Mouse (Mus musculus): ENCODE results near the gene Prmt8. TPM values are rescaled to one million over a fixed set of nuclear protein-coding genes. Genes with fewer than 3 reads are reported as not detected.

The Prmt8 gene
- polyA plus RNA-seq, 1 experiment from 2014 or later, result 35.2 TPM

- Histone ChIP-seq H3K4me3 (ENCODE audit: low read length) (no peak overlapping the region), H3K9me3 (ENCODE audit: control insufficient read depth, low read length) (no peaks in the 10 kb centered on the region), H3K36me3 (ENCODE audit: control insufficient read depth, insufficient read depth, low read length) (no peaks in the 10 kb centered on the region), H3K27me3 (replicated peaks; ENCODE audit: control insufficient read depth, insufficient read depth, low read length) (no peaks in the 10 kb centered on the region), H3K9ac (ENCODE audit: low read depth, low read length) (no peak overlapping the region), H3K4me1 (ENCODE audit: control insufficient read depth, insufficient read depth, low read depth, low read length) (peaks cover 13% of the 10 kb centered on the region), H3K27ac (ENCODE audit: low read depth, low read length) (no peak overlapping the region), H3K4me2 (ENCODE audit: low read length) (no peak overlapping the region)
- no peak for ATAC-seq
- WGBS, result 46% methylated on average over 5 of the region's 5 CpGs
These were observed 53.8 kb downstream of the Prmt8 start for GRCm38 (mm10) chr6:127715428-127715827.

- no peaks in the 10 kb centered on the region for H3K36me3 ChIP-seq (ENCODE audit: control insufficient read depth, insufficient read depth, low read length)
- peaks cover 10% of the 10 kb centered on the region for H3K4me1 ChIP-seq (ENCODE audit: control insufficient read depth, insufficient read depth, low read depth, low read length)
- no peaks in the 10 kb centered on the region for H3K9me3 ChIP-seq (ENCODE audit: control insufficient read depth, low read length)
- H3K9ac ChIP-seq (ENCODE audit: low read depth, low read length), result no peak overlapping the region
- no peak overlapping the region for H3K27ac ChIP-seq (ENCODE audit: low read depth, low read length)
- WGBS, result 51% methylated on average over 5 of the region's 5 CpGs
- H3K27me3 ChIP-seq (replicated peaks; ENCODE audit: control insufficient read depth, insufficient read depth, low read length), result no peaks in the 10 kb centered on the region
- no peak for ATAC-seq
- H3K4me3 ChIP-seq (ENCODE audit: low read length), result no peak overlapping the region
- H3K4me2 ChIP-seq (ENCODE audit: low read length), result no peak overlapping the region
These were observed 54.4 kb downstream of the Prmt8 start for GRCm38 (mm10) chr6:127714906-127715305.

- H3K4me1 ChIP-seq (ENCODE audit: control insufficient read depth, insufficient read depth, low read depth, low read length), result no peaks in the 10 kb centered on the region; the same call in 1 of the 2 replicates
- no peak overlapping the region for H3K4me3 ChIP-seq (ENCODE audit: low read length)
- no peaks in the 10 kb centered on the region for H3K9me3 ChIP-seq (ENCODE audit: control insufficient read depth, low read length)
- no peak overlapping the region for H3K27ac ChIP-seq (ENCODE audit: low read depth, low read length)
- 63% methylated on average over 1 of the region's 1 CpGs for WGBS
- H3K9ac ChIP-seq (ENCODE audit: low read depth, low read length), result no peak overlapping the region
- H3K36me3 ChIP-seq (ENCODE audit: control insufficient read depth, insufficient read depth, low read length), result no peaks in the 10 kb centered on the region
- no peak overlapping the region for H3K4me2 ChIP-seq (ENCODE audit: low read length)
- peak; percentile 53 for ATAC-seq
- no peaks in the 10 kb centered on the region for H3K27me3 ChIP-seq (replicated peaks; ENCODE audit: control insufficient read depth, insufficient read depth, low read length)
These were observed 61.0 kb downstream of the Prmt8 start for GRCm38 (mm10) chr6:127708218-127708628.

DNA sequence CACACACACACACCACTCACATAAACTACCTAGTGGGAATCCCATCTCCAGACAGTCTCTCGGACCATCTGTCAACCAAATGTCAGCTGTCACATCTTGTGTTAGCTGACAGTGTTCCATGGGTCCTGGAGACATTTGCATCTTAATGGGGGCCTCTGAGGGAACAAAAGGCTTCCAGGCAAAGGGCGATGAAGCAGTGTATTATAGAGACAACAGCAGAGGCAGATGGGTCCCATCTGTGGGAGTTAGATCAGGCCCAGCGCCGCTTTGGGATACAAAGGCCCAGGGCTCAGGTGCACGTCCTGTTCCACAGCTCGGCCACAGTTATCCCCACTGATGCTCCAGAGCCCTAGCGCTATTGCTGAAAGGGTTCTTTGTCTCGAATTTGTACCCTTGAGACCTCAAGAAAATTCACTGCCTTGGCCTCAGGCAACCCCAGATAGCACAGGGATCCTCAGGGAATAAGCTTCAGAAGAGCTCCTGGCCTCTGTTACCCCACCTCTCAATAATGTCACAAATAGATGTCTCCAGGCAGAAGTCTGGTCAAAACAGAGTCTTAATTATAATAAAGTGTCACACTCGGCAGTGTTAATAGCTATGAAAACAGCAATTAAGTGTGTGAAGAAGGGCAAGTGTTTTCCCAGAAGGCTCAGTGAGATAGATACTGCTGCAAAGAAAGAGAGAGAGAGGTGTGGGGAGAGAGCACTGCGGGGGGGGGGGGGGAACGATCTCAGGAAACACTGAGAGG lies 68.1 kb downstream of the Prmt8 start:
- peak overlapping the region; percentile 24; the same call in 1 of the 2 replicates for H3K9ac ChIP-seq (ENCODE audit: low read depth, low read length)

GRCm38 (mm10) chr6:127693681-127694080 lies 75.6 kb downstream of the Prmt8 start:
- Histone ChIP-seq H3K27me3 (replicated peaks; ENCODE audit: control insufficient read depth, insufficient read depth, low read length) (no peaks in the 10 kb centered on the region), H3K36me3 (ENCODE audit: control insufficient read depth, insufficient read depth, low read length) (no peaks in the 10 kb centered on the region), H3K4me2 (ENCODE audit: low read length) (no peak overlapping the region), H3K9me3 (ENCODE audit: control insufficient read depth, low read length) (no peaks in the 10 kb centered on the region), H3K9ac (ENCODE audit: low read depth, low read length) (no peak overlapping the region), H3K4me1 (ENCODE audit: control insufficient read depth, insufficient read depth, low read depth, low read length) (no peaks in the 10 kb centered on the region), H3K4me3 (ENCODE audit: low read length) (no peak overlapping the region), H3K27ac (ENCODE audit: low read depth, low read length) (no peak overlapping the region)
- ATAC-seq, result no peak
- WGBS, result 90% methylated on average over 7 of the region's 7 CpGs

More for the DNA sequence above, 68.1 kb downstream of the Prmt8 start:
- Histone ChIP-seq H3K4me3 (ENCODE audit: low read length) (no peak overlapping the region), H3K9me3 (ENCODE audit: control insufficient read depth, low read length) (no peaks in the 10 kb centered on the region), H3K27me3 (replicated peaks; ENCODE audit: control insufficient read depth, insufficient read depth, low read length) (no peaks in the 10 kb centered on the region), H3K27ac (ENCODE audit: low read depth, low read length) (peak overlapping the region; percentile 55; the same call in 1 of the 2 replicates), H3K4me1 (ENCODE audit: control insufficient read depth, insufficient read depth, low read depth, low read length) (peaks cover 8% of the 10 kb centered on the region), H3K4me2 (ENCODE audit: low read length) (no peak overlapping the region), H3K36me3 (ENCODE audit: control insufficient read depth, insufficient read depth, low read length) (no peaks in the 10 kb centered on the region)
- 10% methylated on average over 9 of the region's 11 CpGs for WGBS
- ATAC-seq, result peak; percentile 84

DNA sequence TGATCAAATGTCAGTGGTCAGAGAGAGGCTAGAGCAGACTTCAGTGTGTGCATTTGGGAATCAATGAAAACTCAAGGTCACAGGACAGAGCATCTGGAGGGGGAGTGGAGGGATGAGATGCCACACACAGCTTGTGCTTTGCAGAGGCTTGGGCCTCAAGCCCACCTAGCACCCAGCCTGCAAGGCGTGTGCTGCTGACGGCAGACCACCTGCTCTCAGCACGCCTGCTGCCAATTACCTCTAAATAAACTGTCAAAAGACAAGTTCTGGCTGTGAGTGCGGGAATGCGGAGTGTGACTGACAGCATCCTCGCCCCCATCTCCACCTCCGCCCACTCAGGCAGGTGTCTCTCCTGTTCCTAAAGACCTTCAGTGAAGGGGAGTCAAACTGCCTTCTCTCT lies 77.0 kb downstream of the Prmt8 start:
- no peak overlapping the region for H3K9ac ChIP-seq (ENCODE audit: low read depth, low read length)
- no peaks in the 10 kb centered on the region for H3K9me3 ChIP-seq (ENCODE audit: control insufficient read depth, low read length)

DNA sequence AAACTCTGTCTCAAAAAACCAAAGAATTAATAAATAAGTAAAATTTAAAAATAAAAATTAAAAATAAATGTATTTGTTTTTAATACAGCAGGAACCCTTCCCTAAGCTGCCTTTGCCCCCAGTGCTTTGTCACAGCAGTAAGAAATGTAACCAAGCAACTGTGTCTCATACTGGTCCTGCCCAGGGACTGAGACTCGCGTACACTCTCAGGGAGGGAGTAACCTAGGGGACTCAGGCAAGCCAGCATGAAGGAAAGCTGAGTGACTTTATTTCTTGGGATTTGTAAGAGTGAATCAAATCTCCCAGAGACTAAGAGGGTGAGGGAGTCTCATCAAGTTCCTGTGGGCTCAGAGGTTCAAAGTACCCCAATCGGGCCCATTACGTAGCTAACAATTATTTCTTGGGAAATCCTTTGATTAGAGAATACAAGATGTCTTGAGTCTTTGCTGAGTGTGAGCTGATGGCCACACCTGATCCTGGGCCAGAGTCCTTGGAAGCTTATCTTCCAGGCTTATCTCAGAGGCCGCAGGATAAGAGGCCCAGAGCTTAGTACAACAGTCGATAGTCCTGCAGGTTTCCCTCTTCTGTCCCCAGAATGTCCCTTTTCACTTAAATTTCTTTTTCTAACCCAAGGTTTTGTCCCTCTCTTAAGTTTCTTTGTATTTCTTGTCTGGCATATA lies 82.0 kb downstream of the Prmt8 start:
- H3K27ac ChIP-seq (ENCODE audit: low read depth, low read length), result no peak overlapping the region
- H3K9me3 ChIP-seq (ENCODE audit: control insufficient read depth, low read length), result no peaks in the 10 kb centered on the region
- WGBS, result 93% methylated on average over 6 of the region's 6 CpGs
- no peak overlapping the region for H3K4me3 ChIP-seq (ENCODE audit: low read length)
- ATAC-seq, result no peak
- no peak overlapping the region for H3K9ac ChIP-seq (ENCODE audit: low read depth, low read length)
- peaks cover 6% of the 10 kb centered on the region for H3K4me1 ChIP-seq (ENCODE audit: control insufficient read depth, insufficient read depth, low read depth, low read length)
- H3K36me3 ChIP-seq (ENCODE audit: control insufficient read depth, insufficient read depth, low read length), result no peaks in the 10 kb centered on the region
- H3K27me3 ChIP-seq (replicated peaks; ENCODE audit: control insufficient read depth, insufficient read depth, low read length), result no peaks in the 10 kb centered on the region
- no peak overlapping the region for H3K4me2 ChIP-seq (ENCODE audit: low read length)

More for the DNA sequence above, 77.0 kb downstream of the Prmt8 start:
- H3K4me3 ChIP-seq (ENCODE audit: low read length), result no peak overlapping the region
- no peaks in the 10 kb centered on the region for H3K27me3 ChIP-seq (replicated peaks; ENCODE audit: control insufficient read depth, insufficient read depth, low read length)
- H3K4me2 ChIP-seq (ENCODE audit: low read length), result no peak overlapping the region
- no peak overlapping the region for H3K27ac ChIP-seq (ENCODE audit: low read depth, low read length)
- no peak for ATAC-seq
- H3K36me3 ChIP-seq (ENCODE audit: control insufficient read depth, insufficient read depth, low read length), result no peaks in the 10 kb centered on the region
- no peaks in the 10 kb centered on the region for H3K4me1 ChIP-seq (ENCODE audit: control insufficient read depth, insufficient read depth, low read depth, low read length)
- WGBS, result 67% methylated on average over 7 of the region's 7 CpGs

DNA sequence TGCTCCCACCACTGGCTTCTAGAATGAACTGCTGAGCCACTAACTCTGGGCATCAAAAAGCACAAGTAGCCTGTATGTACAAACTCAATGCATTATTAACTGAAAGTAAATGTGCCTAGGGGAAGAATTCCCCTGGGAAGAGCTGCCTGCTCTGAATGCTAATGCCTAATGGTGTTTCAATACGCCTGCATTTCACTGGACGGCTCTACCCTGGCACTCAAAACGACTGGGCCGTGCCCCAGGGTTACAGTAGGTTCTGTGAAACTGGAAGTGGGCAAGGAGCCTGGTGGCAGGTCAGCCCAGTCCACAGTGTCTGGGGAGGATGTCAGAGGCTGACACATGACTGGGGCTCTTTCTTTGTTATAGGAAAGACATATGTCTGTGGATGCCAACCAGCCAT lies 84.3 kb downstream of the Prmt8 start:
- Histone ChIP-seq H3K36me3 (ENCODE audit: control insufficient read depth, insufficient read depth, low read length) (no peaks in the 10 kb centered on the region), H3K9ac (ENCODE audit: low read depth, low read length) (no peak overlapping the region), H3K4me2 (ENCODE audit: low read length) (no peak overlapping the region), H3K27ac (ENCODE audit: low read depth, low read length) (no peak overlapping the region), H3K9me3 (ENCODE audit: control insufficient read depth, low read length) (no peaks in the 10 kb centered on the region), H3K27me3 (replicated peaks; ENCODE audit: control insufficient read depth, insufficient read depth, low read length) (no peaks in the 10 kb centered on the region), H3K4me1 (ENCODE audit: control insufficient read depth, insufficient read depth, low read depth, low read length) (peaks cover 6% of the 10 kb centered on the region), H3K4me3 (ENCODE audit: low read length) (no peak overlapping the region)
- WGBS, result 20% methylated on average over 4 of the region's 4 CpGs
- ATAC-seq, result peak; percentile 76

DNA sequence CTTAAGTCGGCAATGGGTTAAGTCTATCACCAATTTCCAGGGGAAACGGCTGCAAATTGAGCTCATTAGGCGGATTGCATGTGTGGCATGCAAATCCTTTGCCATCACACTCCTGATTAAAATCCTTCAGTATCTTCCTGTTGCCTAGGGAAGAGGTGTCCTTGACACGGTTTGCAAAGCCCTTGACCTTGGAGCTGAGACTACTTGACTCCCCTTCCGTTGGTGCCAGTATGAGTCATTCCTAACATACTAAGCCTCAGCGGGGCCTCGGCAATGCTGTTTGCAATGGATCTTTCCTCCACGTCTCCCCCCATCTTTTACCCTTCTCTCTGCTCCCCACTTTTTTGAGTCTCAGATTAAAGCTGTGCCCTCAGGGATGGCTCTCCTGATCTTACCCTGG lies 85.7 kb downstream of the Prmt8 start:
- Histone ChIP-seq H3K4me1 (ENCODE audit: control insufficient read depth, insufficient read depth, low read depth, low read length) (peaks cover 6% of the 10 kb centered on the region), H3K27me3 (replicated peaks; ENCODE audit: control insufficient read depth, insufficient read depth, low read length) (no peaks in the 10 kb centered on the region), H3K4me3 (ENCODE audit: low read length) (no peak overlapping the region), H3K4me2 (ENCODE audit: low read length) (no peak overlapping the region), H3K27ac (ENCODE audit: low read depth, low read length) (no peak overlapping the region), H3K9me3 (ENCODE audit: control insufficient read depth, low read length) (no peaks in the 10 kb centered on the region), H3K36me3 (ENCODE audit: control insufficient read depth, insufficient read depth, low read length) (no peaks in the 10 kb centered on the region), H3K9ac (ENCODE audit: low read depth, low read length) (no peak overlapping the region)
- WGBS, result 54% methylated on average over 8 of the region's 8 CpGs
- 0 out of 2 replicates have a peak, but pooled peaks have one; percentile 9 for ATAC-seq

All from hindbrain, embryonic 16.5 days (tissue).